Mouse (Mus musculus) ES-Bruce4 (cell line): ENCODE results near the gene 1700025C18Rik.

Experiments used
- CTCF ChIP-seq: IDR thresholded peaks from one replicate; pipeline ENCODE4 v1.8.1; 2011; ENCODE audit warnings: low read depth, low read length
- EP300 ChIP-seq: IDR thresholded peaks from 2 replicates; pipeline ENCODE4 v1.6.1; 2011; ENCODE audit warnings: low read depth, low read length; ENCODE audit not compliant: insufficient read depth
- POLR2A ChIP-seq: IDR thresholded peaks from one replicate; pipeline ENCODE4 v1.8.1; 2011; ENCODE audit warnings: low read length; ENCODE audit not compliant: insufficient read depth

GRCm38 (mm10) chr2:165074081-165074884, 16.3 kb downstream of the 1700025C18Rik start:
- TF ChIP-seq CTCF, result no peak
- no peak for TF ChIP-seq POLR2A
- no peak for TF ChIP-seq EP300
